Mouse (Mus musculus) macrophage (primary cell): Measurements from ENCODE around the gene Med12l. TPM values are rescaled to one million over a fixed set of nuclear protein-coding genes. Genes with fewer than 3 reads are reported as not detected.
"Not testable (repeated sequence)": the region's sequence is repeated elsewhere in the genome, so short reads cannot be mapped to it uniquely, and the experiment has no call there.

ENCODE experiments used
- H3K27ac ChIP-seq: fragments of 350-480 bp; formaldehyde crosslinking; 2 replicates; pipeline ENCODE4 v1.9.0; 2021
- H3K36me3 ChIP-seq: fragments of 350-480 bp; formaldehyde crosslinking; 2 replicates; pipeline ENCODE4 v1.9.0; 2021; ENCODE audit errors: inconsistent target
- H3K4me3 ChIP-seq: fragments of 350-480 bp; formaldehyde crosslinking; 2 replicates; pipeline ENCODE4 v1.9.0; 2021; ENCODE audit errors: inconsistent target
- H3K79me2 ChIP-seq: fragments of 350-480 bp; formaldehyde crosslinking; 2 replicates; pipeline ENCODE4 v1.9.0; 2021; ENCODE audit errors: inconsistent target
- WGBS: methylation state at CpG from one replicate; pipeline ENCODE4 v1.1.7; 2026; ENCODE audit warnings: inconsistent platforms; ENCODE audit not compliant: missing documents; 5-methylcytosine and 5-hydroxymethylcytosine counted together
- polyA plus RNA-seq: library from polyadenylated mRNA; stranded (reverse); fragments of 250-400 nt; gene quantifications from 3 replicates; pipeline ENCODE4 v1.2.4, GENCODE M21; 2018; ENCODE audit warnings: inconsistent platforms

The Med12l gene
- polyA plus RNA-seq, 1 experiment from 2014 or later, result 0.47 TPM

DNA sequence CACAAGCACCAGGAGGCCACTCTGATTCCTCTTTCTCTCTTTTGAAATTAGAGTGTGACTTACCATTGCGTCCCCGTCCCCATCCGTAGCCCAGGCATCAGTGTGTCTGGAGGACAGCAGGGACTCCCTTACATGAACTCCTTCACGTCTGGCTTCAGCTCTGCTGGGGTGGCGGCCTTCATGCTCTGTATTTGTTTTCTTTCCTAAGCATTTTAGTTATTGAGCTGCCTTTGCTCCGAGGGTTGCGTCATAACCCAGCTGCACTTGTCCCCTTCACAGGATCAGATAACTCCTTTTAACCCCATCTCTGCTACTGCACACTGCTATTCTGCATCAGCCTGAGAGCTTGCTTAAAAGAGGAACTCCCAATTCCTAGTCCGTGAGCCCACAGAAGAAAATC lies 124.8 kb downstream of the Med12l start:
- 5% methylated on average over 8 of the region's 8 CpGs for WGBS
- no peaks in the 10 kb centered on the region for H3K36me3 ChIP-seq
- peak overlapping the region; percentile 39 for H3K4me3 ChIP-seq
- H3K27ac ChIP-seq, result peak overlapping the region; percentile 73
- H3K79me2 ChIP-seq, result peaks cover 3% of the 10 kb centered on the region; the same call in 1 of the 2 replicates

DNA sequence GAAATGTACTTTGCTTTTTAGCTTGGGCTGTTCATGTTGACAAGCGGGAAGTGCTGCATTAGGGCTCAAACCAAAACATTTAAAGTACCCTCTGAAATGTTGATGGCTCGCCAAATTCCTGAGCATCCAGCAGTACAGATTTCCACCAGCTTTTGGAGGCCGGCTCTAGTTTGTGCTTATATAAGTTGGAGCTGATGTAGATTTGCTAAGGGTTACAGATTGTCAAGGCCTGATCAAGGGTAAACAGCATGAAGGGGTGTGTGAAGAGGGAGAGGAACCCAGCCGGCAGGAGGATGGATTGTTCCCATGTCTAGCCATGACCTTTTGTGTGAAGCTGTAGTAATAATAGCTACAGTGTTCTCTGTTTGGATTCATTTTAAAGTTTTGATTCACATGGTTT lies 125.5 kb downstream of the Med12l start:
- Histone ChIP-seq H3K36me3 (no peaks in the 10 kb centered on the region), H3K4me3 (no peak overlapping the region), H3K79me2 (peaks cover 3% of the 10 kb centered on the region; the same call in 1 of the 2 replicates), H3K27ac (peak overlapping the region; percentile 73)
- WGBS, result 42% methylated on average over 4 of the region's 4 CpGs

DNA sequence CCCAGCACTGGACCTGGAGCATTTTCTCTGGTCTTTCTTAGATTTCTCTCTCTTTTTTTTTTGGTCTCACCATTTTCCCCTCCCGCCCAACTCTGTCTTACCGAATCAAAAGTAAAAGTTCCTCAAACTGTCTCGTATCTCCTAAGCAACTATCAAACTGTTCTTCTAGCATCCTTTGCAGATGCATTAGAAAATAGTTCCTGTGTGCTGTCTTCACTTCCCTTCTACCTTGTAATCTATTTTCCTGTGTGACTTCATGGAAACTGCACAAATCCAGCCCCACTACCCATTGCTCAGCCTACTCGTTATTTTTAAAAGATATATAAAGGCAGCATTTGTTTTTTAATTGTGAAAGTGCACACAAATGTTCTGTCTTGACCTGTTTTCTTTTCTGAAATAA lies 126.3 kb downstream of the Med12l start:
- peaks cover 3% of the 10 kb centered on the region; the same call in 1 of the 2 replicates for H3K79me2 ChIP-seq
- H3K4me3 ChIP-seq, result no peak overlapping the region
- no peaks in the 10 kb centered on the region for H3K36me3 ChIP-seq
- H3K27ac ChIP-seq, result no peak overlapping the region
- 34% methylated on average over 4 of the region's 4 CpGs for whole genome bisulfite sequencing

DNA sequence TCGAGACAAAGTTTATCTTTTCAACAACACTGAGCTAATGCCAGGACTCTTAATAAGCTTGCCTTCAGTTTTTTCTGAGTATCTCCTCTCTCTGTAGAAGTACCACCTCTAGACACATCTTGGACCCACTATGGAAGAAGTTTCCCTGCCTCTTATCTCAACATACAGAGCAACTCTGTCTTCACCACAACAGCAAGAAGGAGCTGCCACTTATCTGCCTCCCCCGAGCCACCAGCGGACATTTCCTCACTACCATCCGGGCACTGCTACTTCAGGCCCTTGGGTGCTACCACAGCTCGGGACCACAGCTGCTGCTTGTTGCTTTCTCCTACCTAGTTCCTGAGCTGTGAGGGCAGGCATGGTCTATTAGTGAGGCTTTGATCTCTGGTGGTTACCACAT lies 127.6 kb downstream of the Med12l start:
- H3K27ac ChIP-seq, result no peak overlapping the region
- no peak overlapping the region for H3K4me3 ChIP-seq
- WGBS, result 28% methylated on average over 5 of the region's 5 CpGs
- peaks cover 3% of the 10 kb centered on the region; the same call in 1 of the 2 replicates for H3K79me2 ChIP-seq
- H3K36me3 ChIP-seq, result no peaks in the 10 kb centered on the region

DNA sequence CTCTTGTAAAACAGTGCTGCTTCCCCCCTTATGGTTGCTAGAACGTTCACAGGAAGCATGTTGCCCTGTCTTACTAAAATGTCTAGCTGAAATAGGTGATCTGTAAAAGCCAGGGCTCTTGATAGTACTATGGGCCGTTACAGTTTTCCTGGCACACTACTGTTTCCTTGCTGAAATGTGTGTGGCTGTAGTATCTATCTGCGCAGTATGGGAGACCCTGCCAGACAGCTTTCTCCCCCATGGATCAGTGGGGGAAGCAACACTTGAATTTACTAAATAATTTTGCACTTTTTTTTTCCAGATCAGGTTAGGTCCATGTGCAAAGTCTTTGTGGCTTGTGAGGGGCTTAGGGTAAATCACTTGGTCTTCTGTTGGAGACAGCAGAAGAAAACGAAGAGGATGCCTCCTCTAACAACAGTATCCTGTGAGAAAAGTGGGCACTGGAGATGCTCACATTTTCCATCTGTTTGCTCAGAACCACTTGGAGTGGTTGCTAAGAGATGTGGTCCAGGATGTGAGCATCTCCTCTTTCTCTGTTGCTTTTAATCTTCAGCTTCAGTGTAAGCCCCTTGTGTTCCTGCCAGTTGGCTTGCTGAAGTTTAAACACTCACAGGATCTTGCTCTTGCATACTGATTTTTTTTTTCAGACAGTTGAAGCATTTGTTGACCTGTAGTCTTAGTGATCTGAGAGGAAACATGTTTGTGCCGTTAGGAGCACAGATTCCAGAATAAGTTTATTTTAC lies 130.5 kb downstream of the Med12l start:
- 0 out of 2 replicates have a peak, but pooled peaks cover 3% of the 10 kb centered on the region for H3K36me3 ChIP-seq
- no peak overlapping the region for H3K27ac ChIP-seq
- no peaks in the 10 kb centered on the region for H3K79me2 ChIP-seq
- 54% methylated on average over 5 of the region's 5 CpGs for WGBS
- H3K4me3 ChIP-seq, result no peak overlapping the region

DNA sequence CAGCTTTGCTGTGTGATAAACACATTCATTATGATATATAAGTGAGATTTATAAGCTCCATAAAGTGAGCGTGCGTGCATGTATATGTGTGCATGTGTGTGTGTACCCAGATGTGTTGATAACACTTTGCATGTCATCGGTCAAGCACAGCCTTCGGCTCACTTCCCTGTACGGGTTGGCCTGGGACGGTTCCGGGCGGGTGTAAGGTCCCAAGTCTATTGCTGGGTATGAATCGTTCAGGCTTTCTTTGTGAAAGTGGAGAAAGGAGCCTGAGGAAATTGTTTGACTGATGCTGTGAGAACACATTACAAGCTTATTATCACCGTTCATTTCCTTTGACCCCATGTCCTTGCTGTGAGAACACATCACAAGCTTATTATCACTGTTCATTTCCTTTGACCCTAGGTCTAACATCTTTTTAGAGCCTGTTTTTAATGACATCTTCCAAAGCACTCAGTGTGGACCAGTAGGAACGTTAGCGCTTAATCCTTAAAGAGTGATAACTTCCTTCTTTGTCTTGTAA lies 133.4 kb downstream of the Med12l start:
- Histone ChIP-seq H3K36me3 (peaks cover 11% of the 10 kb centered on the region; the same call in 1 of the 2 replicates), H3K79me2 (no peaks in the 10 kb centered on the region), H3K4me3 (no peak overlapping the region), H3K27ac (no peak overlapping the region)
- WGBS, result 100% methylated on average over 6 of the region's 12 CpGs

DNA sequence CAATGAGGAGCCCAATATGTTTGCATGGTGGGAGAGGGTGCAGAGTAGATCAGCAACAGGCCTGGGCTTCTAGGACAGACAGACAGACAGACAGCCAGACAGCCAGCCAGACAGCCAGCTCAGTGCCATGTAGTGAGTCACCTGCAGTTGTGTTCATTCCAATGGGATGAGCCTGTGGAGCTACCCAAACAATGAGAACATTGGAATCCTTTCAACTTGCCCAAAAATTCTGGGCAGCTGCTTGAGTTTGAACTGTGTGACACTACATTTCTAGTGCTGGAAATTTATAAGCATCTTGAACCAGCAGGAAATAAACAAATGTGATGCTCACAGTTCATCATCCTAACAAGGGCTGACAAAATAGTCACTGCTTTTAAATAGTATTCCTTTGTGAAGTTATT lies 134.0 kb downstream of the Med12l start:
- Histone ChIP-seq H3K79me2 (no peaks in the 10 kb centered on the region), H3K36me3 (peaks cover 11% of the 10 kb centered on the region; the same call in 1 of the 2 replicates), H3K4me3 (no peak overlapping the region), H3K27ac (no peak overlapping the region)

DNA sequence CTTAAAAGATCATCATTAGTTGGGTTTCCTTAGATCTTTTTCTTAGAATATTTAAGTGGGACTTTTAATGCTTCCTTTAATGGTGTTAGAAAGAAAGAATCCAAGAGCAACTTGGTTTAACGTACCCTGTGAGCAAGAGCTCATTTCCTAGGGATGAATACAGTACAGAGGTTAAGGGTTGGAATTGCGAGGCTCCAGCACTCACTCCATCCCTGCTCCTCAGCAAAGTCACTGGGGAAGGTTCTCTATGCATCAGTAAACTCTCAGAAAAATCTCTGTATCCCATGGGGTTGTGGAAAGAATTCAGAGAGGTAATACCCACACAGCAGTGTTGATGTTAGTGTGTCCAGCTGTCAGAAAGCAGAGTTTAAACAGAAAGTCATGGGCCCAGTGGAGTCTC lies 134.5 kb downstream of the Med12l start:
- WGBS, result 76% methylated on average over 2 of the region's 2 CpGs
- H3K36me3 ChIP-seq, result peaks cover 11% of the 10 kb centered on the region; the same call in 1 of the 2 replicates

DNA sequence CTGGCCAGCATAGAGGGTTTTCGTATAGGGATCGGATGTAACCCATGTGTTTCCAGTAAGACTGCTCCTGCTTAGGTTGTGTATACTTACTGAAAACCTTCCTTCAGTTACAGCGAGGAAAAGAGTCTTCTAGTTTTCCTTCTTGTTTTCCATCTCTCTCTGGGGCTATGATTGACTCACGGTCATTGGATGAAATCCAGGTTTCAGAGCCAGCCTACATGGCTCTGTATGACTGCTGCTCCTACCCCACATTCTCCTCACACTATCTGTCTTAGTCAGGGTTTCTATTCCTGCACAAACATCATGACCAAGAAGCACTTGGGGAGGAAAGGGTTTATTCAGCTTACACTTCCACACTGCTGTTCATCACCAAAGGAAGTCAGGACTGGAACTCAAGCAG lies 135.3 kb downstream of the Med12l start:
- not testable (repeated sequence) for H3K79me2 ChIP-seq, H3K27ac ChIP-seq, H3K4me3 ChIP-seq
- 87% methylated on average over 4 of the region's 4 CpGs for WGBS
- peaks cover 11% of the 10 kb centered on the region; the same call in 1 of the 2 replicates for H3K36me3 ChIP-seq

More for the DNA sequence above, 134.5 kb downstream of the Med12l start:
- H3K79me2 ChIP-seq, result no peaks in the 10 kb centered on the region
- H3K27ac ChIP-seq, result no peak overlapping the region
- no peak overlapping the region for H3K4me3 ChIP-seq

DNA sequence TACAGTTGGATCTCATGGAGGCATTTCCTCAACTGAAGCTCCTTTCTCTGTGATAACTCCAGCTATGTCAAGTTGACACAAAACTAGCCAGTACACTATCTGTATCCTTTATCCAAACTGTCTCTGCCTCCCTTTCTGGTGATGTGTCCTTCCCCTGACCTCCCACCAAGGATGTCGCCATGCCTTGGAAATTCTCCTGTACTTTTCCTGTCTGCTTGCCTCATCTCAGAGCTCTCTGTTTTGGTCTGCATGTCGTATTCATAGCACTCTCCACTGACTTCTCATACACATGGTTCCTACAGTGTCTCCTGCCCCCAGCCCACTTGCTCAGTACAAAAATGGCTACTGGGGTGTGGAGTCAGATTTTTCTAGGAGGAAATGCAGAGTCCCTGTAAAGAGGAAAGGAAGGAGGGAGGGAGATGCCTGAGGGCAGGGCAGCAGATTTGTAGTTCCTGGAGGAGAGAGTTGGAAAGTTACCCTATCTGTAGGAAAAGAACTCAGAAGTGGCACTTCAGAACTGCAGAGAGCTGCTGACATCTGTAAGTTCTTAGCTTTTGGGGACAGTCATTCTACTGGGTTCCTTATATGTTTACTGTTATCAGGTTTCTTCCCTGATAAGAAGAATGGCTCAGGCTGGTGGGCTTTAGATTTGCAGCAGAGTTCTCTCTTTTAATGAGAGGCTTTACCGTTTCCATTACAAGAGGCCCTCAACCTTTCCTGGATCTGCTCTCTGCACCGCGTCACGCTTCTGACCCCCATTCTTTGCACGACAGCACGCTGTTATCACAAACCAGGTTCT lies 136.1 kb downstream of the Med12l start:
- Histone ChIP-seq H3K79me2 (no peaks in the 10 kb centered on the region; the same call in 1 of the 2 replicates), H3K27ac (no peak overlapping the region), H3K4me3 (no peak overlapping the region), H3K36me3 (peaks cover 11% of the 10 kb centered on the region; the same call in 1 of the 2 replicates)
- 96% methylated on average over 8 of the region's 8 CpGs for WGBS

DNA sequence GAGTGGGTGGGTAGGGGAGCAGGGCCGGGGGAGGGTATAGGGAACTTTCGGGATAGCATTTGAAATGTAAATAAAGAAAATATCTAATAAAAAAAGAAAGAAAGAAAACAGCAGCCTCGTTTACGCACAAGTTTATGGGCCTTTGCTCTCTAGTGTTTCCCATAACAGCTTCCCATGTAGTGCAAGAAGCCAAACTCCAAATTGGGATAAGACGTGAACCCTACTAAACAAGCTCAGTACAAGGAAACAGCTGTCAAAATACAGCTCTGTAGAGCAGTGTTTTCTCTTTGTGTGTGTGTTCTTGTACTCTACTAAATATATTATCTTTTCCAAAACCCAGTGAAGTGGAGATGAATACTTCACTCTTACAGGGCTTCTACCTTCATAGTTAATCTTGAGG lies 139.6 kb downstream of the Med12l start:
- Histone ChIP-seq H3K4me3 (no peak overlapping the region), H3K36me3 (peaks cover 11% of the 10 kb centered on the region; the same call in 1 of the 2 replicates), H3K27ac (no peak overlapping the region), H3K79me2 (peaks cover 18% of the 10 kb centered on the region; the same call in 1 of the 2 replicates)
- WGBS, result 93% methylated on average over 4 of the region's 5 CpGs

DNA sequence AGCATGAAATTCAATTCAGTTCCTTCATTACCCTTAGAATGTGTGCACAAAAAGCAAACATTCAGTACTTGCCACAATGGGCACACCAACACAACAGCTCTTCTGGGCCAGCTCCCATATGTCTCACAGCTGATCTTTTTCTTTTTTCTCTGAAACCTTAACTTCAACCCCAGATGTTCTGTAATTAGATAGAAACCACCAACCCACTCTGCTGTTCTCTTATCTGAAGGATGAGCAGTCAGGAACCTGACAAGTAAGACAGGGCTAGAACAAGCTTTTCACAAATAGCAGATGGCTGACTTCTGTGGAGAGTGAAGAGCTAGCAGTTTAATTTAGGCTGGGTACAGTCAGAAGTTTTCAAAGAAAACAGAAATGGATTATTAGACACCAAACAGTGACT lies 144.0 kb downstream of the Med12l start:
- Histone ChIP-seq H3K27ac (no peak overlapping the region), H3K79me2 (peaks cover 31% of the 10 kb centered on the region; the same call in 1 of the 2 replicates), H3K4me3 (no peak overlapping the region), H3K36me3 (no peaks in the 10 kb centered on the region)

DNA sequence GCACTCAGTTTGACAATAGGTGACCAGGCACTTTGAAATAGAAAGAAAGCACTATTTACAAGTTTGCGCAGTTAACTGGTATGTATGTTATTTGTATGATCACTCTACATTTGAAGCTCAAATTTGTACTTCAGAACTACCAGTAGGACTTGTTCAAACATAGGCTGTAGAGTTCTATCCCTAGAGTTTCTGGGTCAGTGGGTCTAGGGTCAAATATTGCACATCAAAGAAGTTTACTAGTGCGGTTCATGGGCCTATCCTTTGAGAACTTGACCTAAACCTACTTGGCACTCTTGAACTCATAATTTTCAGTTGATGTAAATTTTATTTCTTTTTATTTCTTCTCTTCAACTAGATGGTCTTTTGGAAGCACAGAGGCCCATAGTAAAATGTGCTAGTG lies 145.0 kb downstream of the Med12l start:
- 95% methylated on average over 2 of the region's 2 CpGs for WGBS
- Histone ChIP-seq H3K79me2 (peaks cover 31% of the 10 kb centered on the region; the same call in 1 of the 2 replicates), H3K36me3 (no peaks in the 10 kb centered on the region), H3K4me3 (no peak overlapping the region), H3K27ac (no peak overlapping the region)

DNA sequence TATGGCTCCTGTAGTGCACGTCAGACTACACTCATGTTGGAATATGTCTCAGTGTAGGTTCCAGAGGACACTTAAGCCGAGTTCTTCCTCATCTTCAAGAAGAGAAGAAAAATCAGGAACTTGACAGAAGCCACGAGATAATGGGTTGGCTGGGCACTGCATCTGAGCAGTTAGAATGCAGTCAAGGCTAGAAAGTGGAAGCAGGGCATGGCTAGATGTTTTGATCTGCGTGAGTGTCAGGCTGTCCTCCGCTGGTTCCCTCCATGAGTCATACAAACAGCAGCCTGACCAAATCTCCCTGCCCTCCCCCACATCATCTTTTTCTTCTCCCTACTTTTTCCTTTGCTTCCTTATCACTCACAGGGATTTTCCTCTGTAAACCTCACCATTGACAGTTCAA lies 147.8 kb downstream of the Med12l start, which contains the start of gene P2ry14:
Gene P2ry14, minus strand, starts transcription at position 195 of the 400 bp plus-strand sequence.
- Histone ChIP-seq H3K27ac (peak within 1 kb of the TSS; percentile 61), H3K4me3 (no peak within 1 kb of the TSS; the same call in 1 of the 2 replicates), H3K36me3 (no peaks in the 10 kb centered on the region), H3K79me2 (peaks cover 26% of the 10 kb centered on the region; the same call in 1 of the 2 replicates)
- WGBS, result 5% methylated on average over 5 of the region's 5 CpGs
